Mouse (Mus musculus): ENCODE measurements at regions not wholly inside any gene's neighbourhood (a gene's known extent, or its start where the extent isn't known, plus 50 kb on each side); places are given as distances from the start of the nearest gene placed in this dataset.

DNA sequence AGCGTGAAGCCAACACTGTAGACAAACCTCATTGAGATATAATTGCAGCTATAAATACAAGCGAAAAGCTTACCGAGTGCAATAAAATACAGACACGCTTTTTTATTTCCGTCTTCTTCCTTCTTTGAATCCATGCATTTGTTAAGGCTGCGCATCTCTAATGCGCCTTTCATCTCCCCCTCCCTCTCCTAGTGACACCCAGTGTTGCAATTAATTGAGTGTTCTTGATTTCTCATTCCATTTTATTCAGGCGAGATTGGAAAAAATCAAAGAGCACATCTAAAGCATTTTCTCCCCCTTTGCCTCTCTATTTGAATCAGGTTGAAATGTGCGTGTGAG is 293.2 kb upstream of the Tle4 start:
- H3K36me3 ChIP-seq, result no peaks in the 10 kb centered on the region
- peaks cover 35% of the 10 kb centered on the region for H3K4me1 ChIP-seq
- H3K27me3 ChIP-seq (ENCODE audit: low read depth, poor library complexity, severe bottlenecking), result peaks cover 46% of the 10 kb centered on the region
- no peaks in the 10 kb centered on the region for H3K9me3 ChIP-seq (replicated peaks)
- under 1% methylated on average over 9 of the region's 9 CpGs for WGBS
- peak overlapping the region; percentile 38 for H3K4me3 ChIP-seq
- DNase-seq (ENCODE audit: low spot score), result no peak
- no peak overlapping the region; the same call in 1 of the 2 replicates for H3K27ac ChIP-seq

DNA sequence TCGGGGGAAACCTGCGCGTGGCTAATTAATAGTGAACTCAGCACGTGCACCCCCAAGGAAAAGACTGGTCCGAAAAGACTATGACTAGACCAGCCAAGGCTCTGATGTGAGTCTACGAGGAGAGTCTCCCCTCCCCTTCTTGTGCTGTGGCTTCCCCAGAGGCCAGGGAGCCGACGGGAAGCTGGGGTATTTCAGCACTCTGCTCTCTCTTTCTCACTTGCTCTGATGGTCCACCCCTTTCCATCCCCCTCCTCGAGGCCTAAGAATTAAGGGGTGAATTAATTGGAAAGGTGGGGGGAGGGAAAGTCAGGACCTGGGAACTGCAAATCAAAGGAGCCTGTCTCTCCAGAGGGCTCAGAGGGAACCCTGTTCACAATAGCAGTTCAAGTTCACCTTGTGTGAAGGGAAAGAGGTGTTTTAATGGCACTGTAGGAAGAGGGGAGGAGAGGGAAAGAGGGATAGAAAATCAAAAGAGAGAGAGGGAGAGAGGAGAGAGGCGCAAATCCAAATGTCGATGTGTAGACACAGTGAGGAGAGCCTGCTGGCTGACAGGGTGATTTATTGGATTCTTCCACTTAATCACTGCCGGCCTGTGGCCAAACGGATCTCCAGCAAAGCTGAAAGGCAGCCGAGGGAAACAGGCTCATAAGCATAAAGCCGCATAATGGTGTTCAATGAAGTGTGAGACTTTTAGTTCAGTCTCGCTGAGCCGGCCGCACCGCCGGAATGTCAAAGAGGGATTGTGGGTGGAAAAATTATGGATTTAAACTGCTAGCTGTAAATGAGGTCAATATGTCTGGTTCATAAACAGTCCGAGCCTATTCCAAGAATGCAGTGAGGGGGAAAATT is 292.6 kb upstream of the Tle4 start:
- Histone ChIP-seq H3K36me3 (no peaks in the 10 kb centered on the region), H3K4me1 (peaks cover 35% of the 10 kb centered on the region), H3K9me3 (replicated peaks) (no peaks in the 10 kb centered on the region), H3K27me3 (ENCODE audit: low read depth, poor library complexity, severe bottlenecking) (peaks cover 42% of the 10 kb centered on the region), H3K27ac (peak overlapping the region; percentile 64), H3K4me3 (peak overlapping the region; percentile 38)
- peak; percentile 80 for DNase-seq (ENCODE audit: low spot score)
- WGBS, result under 1% methylated on average over 21 of the region's 21 CpGs

DNA sequence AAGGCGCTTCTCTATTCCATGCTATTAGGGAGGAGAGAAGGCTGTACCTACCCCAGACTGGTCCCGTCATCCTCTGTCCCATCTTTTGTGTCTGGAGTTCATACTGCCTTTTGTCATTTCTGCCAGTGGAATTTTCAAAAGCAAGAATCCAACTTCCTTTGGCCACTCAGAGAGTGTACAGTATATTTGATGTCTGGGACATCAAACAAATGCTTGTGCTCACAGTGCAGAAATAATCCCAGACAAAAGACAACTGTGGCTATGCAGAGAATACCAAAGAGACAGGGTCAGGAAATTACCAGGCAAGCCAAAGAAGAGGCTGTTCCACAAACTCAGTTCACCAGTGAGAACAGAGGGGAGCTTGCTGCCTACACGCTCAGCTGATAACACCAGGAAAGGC is 291.9 kb upstream of the Tle4 start:
- H3K36me3 ChIP-seq, result no peaks in the 10 kb centered on the region
- peak overlapping the region; percentile 38 for H3K4me3 ChIP-seq
- no peak for DNase-seq (ENCODE audit: low spot score)
- peaks cover 35% of the 10 kb centered on the region for H3K4me1 ChIP-seq
- peaks cover 42% of the 10 kb centered on the region for H3K27me3 ChIP-seq (ENCODE audit: low read depth, poor library complexity, severe bottlenecking)
- WGBS, result 53% methylated on average over 3 of the region's 3 CpGs
- no peaks in the 10 kb centered on the region for H3K9me3 ChIP-seq (replicated peaks)
- H3K27ac ChIP-seq, result peak overlapping the region; percentile 64

DNA sequence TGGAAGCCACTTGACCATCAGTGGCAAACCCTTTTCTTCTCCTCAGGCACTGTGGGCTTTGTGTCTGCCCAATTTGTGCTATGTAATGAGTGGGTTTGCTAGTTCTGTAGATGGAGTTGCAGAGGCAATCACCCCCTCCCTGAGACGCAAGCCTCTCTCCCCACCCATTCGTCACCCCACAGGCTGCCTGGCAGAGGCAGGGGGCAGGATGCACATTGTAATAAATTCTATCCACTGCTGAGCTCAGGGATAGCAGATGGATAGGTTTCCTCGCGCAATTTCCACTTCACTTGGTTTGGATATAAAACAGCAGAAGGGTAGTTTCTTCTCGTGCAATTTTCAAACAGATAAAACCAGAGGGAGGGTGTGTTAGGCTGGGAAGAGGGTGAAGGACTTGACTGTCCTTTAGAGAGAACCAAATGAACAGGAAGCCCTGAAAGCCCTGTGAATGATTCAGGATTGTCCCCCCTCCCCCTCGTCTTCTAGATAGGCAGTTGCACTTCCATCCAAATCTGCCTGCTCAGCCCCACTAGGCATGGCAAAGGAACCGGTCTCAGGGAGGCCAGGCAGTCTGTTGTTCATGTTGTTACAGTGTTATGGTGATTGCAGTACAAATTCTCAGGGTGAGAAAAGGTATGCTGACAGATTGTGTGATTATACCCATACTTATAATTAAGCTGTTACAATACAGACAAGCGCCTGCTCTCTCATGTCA is 286.0 kb upstream of the Tle4 start:
- no peak overlapping the region for H3K27ac ChIP-seq
- WGBS, result 46% methylated on average over 8 of the region's 8 CpGs

DNA sequence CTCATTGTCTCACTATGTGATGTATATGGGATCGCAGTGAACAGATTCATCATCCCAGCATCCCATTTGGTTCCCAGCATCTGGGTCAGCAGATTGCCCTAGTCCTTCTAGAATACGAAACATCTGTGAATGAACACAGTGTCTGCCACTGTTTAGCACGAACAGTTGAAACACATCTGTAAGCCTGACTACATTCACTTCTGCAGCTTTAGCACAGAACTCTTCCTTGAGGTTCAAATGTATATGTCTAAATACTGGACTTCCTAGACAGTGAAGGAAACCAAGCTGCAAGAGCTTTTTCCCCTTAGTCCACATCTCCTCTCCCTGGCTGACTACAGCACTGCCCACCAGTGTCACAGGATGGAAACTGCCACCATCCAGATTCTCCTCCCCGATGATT is 283.0 kb upstream of the Tle4 start:
- no peaks in the 10 kb centered on the region for H3K36me3 ChIP-seq
- no peak for DNase-seq (ENCODE audit: low spot score)
- WGBS, result 83% methylated on average over 4 of the region's 4 CpGs
- peaks cover 8% of the 10 kb centered on the region for H3K4me1 ChIP-seq
- no peak overlapping the region for H3K27ac ChIP-seq
- no peak overlapping the region for H3K4me3 ChIP-seq
- H3K27me3 ChIP-seq (ENCODE audit: low read depth, poor library complexity, severe bottlenecking), result peaks cover 43% of the 10 kb centered on the region
- no peaks in the 10 kb centered on the region for H3K9me3 ChIP-seq (replicated peaks)

More for the DNA sequence above, 286.0 kb upstream of the Tle4 start:
- H3K36me3 ChIP-seq, result no peaks in the 10 kb centered on the region
- peaks cover 69% of the 10 kb centered on the region for H3K27me3 ChIP-seq (ENCODE audit: low read depth, poor library complexity, severe bottlenecking)
- no peak overlapping the region for H3K4me3 ChIP-seq
- DNase-seq (ENCODE audit: low spot score), result no peak
- no peaks in the 10 kb centered on the region for H3K9me3 ChIP-seq (replicated peaks)
- H3K4me1 ChIP-seq, result peaks cover 11% of the 10 kb centered on the region

DNA sequence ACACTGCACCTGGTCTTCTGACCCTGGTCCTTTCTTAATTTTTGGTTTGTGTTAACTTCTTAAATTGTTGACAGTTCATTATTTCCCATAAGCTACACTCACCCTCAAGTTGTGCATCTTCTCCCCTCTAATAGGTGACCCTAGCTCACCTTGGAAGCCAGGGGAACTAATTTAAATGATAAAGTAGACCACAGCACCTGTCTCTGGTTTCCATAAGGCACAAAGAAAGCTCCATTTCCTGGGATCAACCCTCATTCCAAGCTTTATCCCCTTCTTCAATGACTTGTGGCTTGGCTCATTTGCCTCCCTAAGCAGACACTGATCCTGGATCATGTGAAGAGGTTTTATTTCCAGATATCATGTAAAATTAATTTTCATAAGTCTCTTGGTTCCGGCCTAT is 276.1 kb upstream of the Tle4 start:
- no peak for DNase-seq (ENCODE audit: low spot score)
- H3K4me1 ChIP-seq, result peaks cover 9% of the 10 kb centered on the region
- no peak overlapping the region for H3K4me3 ChIP-seq
- H3K27ac ChIP-seq, result no peak overlapping the region
- H3K9me3 ChIP-seq (replicated peaks), result no peaks in the 10 kb centered on the region
- H3K27me3 ChIP-seq (ENCODE audit: low read depth, poor library complexity, severe bottlenecking), result no peaks in the 10 kb centered on the region; the same call in 1 of the 2 replicates
- WGBS, result 96% methylated on average over 1 of the region's 1 CpGs
- H3K36me3 ChIP-seq, result no peaks in the 10 kb centered on the region

DNA sequence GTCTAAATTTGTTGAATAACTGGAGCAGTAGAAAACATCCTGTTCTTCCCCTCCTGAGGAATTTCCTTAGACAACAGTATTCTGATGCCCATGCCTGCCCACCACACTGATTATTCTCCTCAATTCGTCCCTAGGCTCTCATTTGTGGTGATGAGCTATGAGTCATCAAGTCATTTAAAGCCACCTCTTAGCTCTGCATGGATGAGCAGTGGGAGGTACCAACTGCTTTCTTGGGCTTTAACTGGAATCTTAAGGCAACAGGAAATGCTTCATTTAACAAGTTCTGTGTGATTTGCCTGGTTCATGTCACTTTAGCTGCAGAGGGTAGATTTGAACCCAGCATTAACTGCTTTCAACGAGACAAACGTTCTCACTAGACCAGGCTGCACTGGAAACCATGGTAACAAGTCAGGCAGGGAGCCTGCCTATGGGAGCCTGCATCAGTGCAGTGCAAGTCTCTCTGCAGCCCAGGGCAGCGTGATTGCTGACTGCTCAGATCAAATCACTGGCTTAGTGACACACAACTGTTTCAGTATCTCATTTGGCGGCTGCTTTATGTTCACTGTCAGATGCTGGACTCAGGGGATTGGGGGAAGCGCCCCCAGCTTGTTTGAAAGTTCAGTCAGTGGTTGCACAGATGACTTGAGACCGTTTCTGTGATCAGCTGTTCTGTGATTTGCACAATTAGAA is 273.5 kb upstream of the Tle4 start:
- DNase-seq (ENCODE audit: low spot score), result no peak
- H3K27ac ChIP-seq, result no peak overlapping the region
- no peak overlapping the region for H3K4me3 ChIP-seq
- no peaks in the 10 kb centered on the region; the same call in 1 of the 2 replicates for H3K27me3 ChIP-seq (ENCODE audit: low read depth, poor library complexity, severe bottlenecking)
- H3K4me1 ChIP-seq, result peaks cover 9% of the 10 kb centered on the region
- H3K9me3 ChIP-seq (replicated peaks), result no peaks in the 10 kb centered on the region
- 11% methylated on average over 7 of the region's 7 CpGs for WGBS
- H3K36me3 ChIP-seq, result no peaks in the 10 kb centered on the region

DNA sequence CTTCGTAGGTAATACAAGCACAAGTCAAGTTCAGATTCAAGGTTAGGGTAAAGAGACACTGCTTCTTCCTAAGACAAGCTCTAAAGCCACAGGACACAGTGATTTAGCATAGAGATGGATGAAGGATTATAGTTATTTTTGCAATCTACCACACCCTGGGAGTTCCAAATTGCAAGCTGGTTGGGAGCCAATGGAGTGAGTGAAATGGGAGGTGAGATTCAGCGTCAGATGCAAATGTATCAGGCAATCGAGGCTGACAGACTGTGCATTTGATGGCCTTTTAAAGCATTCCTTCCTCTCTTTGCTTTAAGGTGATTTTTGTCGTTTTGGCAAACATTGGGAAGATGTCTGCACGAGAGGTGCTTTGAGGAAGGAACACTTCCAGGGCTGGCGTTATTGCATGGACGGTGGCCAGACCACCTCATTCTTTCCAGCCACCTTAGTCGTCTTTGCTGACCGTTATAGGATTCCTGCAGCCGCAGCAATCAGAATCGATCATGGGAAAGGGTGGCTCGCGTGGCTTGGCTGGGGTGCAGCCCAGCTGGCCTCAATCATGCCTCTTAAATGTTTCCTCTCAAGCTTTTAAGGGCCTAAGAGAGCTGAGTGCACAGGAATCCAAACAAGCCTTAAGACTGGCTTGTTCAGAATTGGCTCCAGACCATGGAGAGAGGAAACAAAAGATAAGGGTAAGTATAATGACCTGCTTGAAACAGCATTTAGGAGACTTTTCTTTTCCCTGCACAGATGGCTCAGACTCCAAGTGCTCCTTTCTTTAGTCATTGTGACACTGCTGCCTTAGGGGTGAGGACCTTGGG is 265.0 kb upstream of the Tle4 start:
- Histone ChIP-seq H3K27ac (peak overlapping the region; percentile 68; the same call in 1 of the 2 replicates), H3K4me3 (no peak overlapping the region), H3K9me3 (replicated peaks) (no peaks in the 10 kb centered on the region), H3K4me1 (peaks cover 23% of the 10 kb centered on the region), H3K27me3 (ENCODE audit: low read depth, poor library complexity, severe bottlenecking) (no peaks in the 10 kb centered on the region), H3K36me3 (no peaks in the 10 kb centered on the region)
- 30% methylated on average over 13 of the region's 13 CpGs for WGBS
- DNase-seq (ENCODE audit: low spot score), result peak; percentile 49

DNA sequence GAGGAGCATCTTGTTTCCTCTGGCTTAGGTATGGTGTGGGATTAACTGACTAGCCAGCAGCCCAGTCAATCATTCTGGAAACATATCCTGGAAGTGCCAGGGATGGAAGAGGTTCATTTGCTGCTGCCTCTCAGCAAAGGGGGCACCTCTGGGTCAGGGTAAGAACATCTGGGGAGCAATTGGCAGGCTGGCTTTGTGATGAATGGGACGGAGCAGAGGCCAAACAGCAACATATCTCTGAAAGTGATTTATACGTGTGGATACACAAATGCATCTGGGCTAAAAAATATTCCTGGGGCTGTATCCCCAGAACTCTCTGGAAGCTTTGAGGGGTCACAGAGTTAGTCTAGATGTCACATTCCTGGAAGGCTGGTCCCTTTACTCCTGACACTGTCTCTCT is 257.2 kb upstream of the Tle4 start:
- no peaks in the 10 kb centered on the region for H3K9me3 ChIP-seq (replicated peaks)
- no peaks in the 10 kb centered on the region for H3K27me3 ChIP-seq (ENCODE audit: low read depth, poor library complexity, severe bottlenecking)
- WGBS, result 31% methylated on average over 2 of the region's 2 CpGs
- H3K27ac ChIP-seq, result no peak overlapping the region
- no peak for DNase-seq (ENCODE audit: low spot score)
- H3K4me1 ChIP-seq, result peaks cover 16% of the 10 kb centered on the region; the same call in 1 of the 2 replicates
- no peak overlapping the region for H3K4me3 ChIP-seq
- no peaks in the 10 kb centered on the region for H3K36me3 ChIP-seq

DNA sequence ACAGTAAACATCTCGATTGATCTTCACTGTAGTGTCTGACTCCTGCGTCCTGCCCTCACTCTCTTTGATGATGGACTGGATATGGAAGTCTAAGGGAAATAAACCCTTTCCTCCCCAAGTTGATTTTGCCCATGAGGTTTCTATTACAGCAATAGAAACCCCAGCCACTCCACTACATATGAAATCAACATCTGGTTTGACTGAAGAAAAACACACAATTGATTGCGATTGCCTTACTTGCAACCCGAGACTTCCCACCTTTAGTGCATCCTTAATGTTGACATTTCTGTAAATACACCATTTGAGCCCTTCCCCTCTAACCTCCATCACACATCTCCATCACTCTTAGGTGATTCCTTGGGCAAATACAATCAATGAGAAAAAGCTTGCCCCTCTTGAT is 255.6 kb upstream of the Tle4 start:
- H3K36me3 ChIP-seq, result no peaks in the 10 kb centered on the region
- peaks cover 20% of the 10 kb centered on the region for H3K4me1 ChIP-seq
- 33% methylated on average over 4 of the region's 4 CpGs for WGBS
- no peak for DNase-seq (ENCODE audit: low spot score)
- no peak overlapping the region for H3K27ac ChIP-seq
- no peaks in the 10 kb centered on the region for H3K9me3 ChIP-seq (replicated peaks)
- no peak overlapping the region for H3K4me3 ChIP-seq
- peaks cover 4% of the 10 kb centered on the region; the same call in 1 of the 2 replicates for H3K27me3 ChIP-seq (ENCODE audit: low read depth, poor library complexity, severe bottlenecking)

DNA sequence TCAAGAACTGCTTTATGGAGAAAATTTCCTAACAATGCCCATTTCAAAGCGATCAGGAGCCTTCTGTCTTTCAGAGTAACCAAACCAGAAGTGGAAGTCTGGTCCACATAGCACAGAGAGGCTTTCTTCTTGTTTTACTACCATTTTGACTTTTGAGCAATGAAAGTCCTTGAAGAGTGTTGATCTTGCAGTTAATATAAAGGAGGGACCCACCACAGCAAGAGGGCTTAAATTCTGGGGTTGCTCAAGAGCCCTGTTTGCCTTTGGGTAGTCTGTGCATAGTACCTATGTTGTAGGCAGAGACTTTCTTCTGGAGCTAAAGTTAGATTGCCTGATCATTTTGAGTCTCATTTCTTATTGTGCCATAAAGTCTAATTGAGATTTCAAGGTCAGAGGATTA is 251.7 kb upstream of the Tle4 start:
- Histone ChIP-seq H3K27me3 (ENCODE audit: low read depth, poor library complexity, severe bottlenecking) (peaks cover 18% of the 10 kb centered on the region), H3K4me3 (no peak overlapping the region), H3K4me1 (peaks cover 32% of the 10 kb centered on the region), H3K36me3 (no peaks in the 10 kb centered on the region), H3K9me3 (replicated peaks) (no peaks in the 10 kb centered on the region), H3K27ac (no peak overlapping the region)
- DNase-seq (ENCODE audit: low spot score), result no peak
- 81% methylated on average over 1 of the region's 1 CpGs for WGBS

DNA sequence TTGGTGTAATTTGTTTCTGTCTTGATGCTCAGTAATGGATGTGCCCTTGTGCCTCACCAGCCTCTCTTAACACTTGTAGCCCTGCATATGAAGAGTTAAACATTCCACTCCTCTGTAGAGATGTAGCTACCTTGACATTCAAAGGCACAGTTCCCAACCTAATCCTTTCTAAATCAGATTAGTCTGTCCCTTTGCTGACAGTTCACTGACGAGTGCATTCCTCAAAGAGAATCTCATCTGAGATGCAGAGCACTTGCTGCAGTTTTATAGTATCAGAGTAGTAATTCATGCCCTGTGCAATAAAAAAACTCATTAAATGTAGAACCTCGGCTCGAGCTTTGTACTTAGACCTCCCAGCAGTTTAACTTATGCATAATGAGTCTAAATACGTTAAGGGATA is 249.3 kb upstream of the Tle4 start:
- 23% methylated on average over 4 of the region's 4 CpGs for WGBS
- no peak for DNase-seq (ENCODE audit: low spot score)
- peaks cover 25% of the 10 kb centered on the region for H3K4me1 ChIP-seq
- H3K36me3 ChIP-seq, result no peaks in the 10 kb centered on the region
- H3K27me3 ChIP-seq (ENCODE audit: low read depth, poor library complexity, severe bottlenecking), result peaks cover 22% of the 10 kb centered on the region
- no peaks in the 10 kb centered on the region for H3K9me3 ChIP-seq (replicated peaks)
- H3K4me3 ChIP-seq, result no peak overlapping the region
- H3K27ac ChIP-seq, result no peak overlapping the region
